Mouse (Mus musculus) kidney, postnatal 10 days (tissue): ENCODE measurements around the gene Olfr1094.

Experiments used
- DNase-seq: peaks from one replicate; pipeline ENCODE4 v3.0.0; 2021; ENCODE audit warnings: mixed read lengths

Gene Olfr1094

DNA sequence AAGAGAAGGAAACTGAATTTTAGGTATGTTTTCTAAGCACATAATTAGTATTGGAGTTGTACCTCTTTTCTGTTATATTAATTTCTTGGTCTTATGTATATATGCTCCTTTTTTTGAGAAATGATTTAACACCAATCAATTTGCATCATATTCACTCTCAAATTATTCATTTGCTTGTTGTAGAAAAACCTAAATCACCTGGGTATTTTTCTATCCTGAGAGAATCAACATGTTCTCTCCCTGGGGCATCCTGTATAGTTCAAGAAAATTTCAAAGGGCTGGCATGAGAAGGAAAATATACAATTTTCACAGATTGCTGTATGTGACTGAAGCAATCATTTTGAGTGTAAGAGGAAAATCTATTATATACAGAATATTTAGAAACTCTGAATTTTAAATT is at the start of gene Olfr1094:
TSS of gene Olfr1094 (plus strand) at position 301 of the 400 bp plus-strand sequence.
- no peak for DNase-seq

DNA sequence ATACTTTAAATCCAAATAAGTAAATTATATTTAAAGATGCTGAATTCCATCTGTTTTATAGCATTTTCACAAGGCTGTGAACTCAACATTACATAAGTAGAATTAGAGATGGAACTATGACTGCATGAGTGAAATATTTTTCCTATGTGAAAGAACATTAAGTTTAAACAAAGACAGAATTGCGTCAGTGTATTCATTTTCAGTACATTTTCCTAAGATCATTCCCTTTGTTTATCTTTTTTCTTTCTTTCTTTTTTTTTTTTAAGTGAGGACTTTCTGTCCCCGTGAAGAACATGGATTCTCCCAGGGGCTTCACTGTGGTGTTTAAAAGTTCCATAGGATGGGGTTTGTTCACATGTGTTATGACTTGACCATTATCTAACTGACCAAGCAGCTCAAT is 42.3 kb upstream of the Olfr1094 start, which contains the start of gene Olfr1093:
TSS of gene Olfr1093 (plus strand) at position 301 of the 400 bp plus-strand sequence.
- no peak for DNase-seq

- no peak for DNase-seq
These were observed 14.5 kb upstream of the Olfr1094 start, which contains the start of gene Olfr141 for GRCm38 (mm10) chr2:86809918-86810317. Gene Olfr141 (minus strand): TSS chr2:86810018.

GRCm38 (mm10) chr2:86851596-86851995 is 27.1 kb downstream of the Olfr1094 start, which contains the start of gene Olfr1095:
Gene Olfr1095 (minus strand): TSS chr2:86851696.
- DNase-seq, result no peak

- no peak for DNase-seq
These were observed 50.2 kb downstream of the Olfr1094 start, which contains the start of gene Gm13723 for GRCm38 (mm10) chr2:86874702-86875101. Gene Gm13723 (minus strand): TSS chr2:86874802.
